Mouse (Mus musculus): ENCODE measurements around the gene Ptprn2. TPM values are rescaled to one million over a fixed set of nuclear protein-coding genes. Genes with fewer than 3 reads are reported as not detected.

The Ptprn2 gene
- total RNA-seq, 2 experiments from 2014 or later, result 13.1 to 17.2 TPM

- DNase-seq, result no peak
These were observed 156.0 kb downstream of the Ptprn2 start for GRCm38 (mm10) chr12:116641339-116642190.

GRCm38 (mm10) chr12:116642191-116642549 lies 156.7 kb downstream of the Ptprn2 start:
- DNase-seq, result no peak

- no peak for DNase-seq
These were observed 161.3 kb downstream of the Ptprn2 start for GRCm38 (mm10) chr12:116646771-116647170.

GRCm38 (mm10) chr12:116648584-116649206 lies 163.2 kb downstream of the Ptprn2 start:
- DNase-seq, result peak; percentile 68

- no peak for DNase-seq
These were observed 168.2 kb downstream of the Ptprn2 start for GRCm38 (mm10) chr12:116653684-116654083.

- DNase-seq, result no peak
These were observed 174.6 kb downstream of the Ptprn2 start for GRCm38 (mm10) chr12:116660076-116660475.

GRCm38 (mm10) chr12:116661018-116661417 lies 175.5 kb downstream of the Ptprn2 start:
- DNase-seq, result no peak

- DNase-seq, result no peak
These were observed 192.2 kb downstream of the Ptprn2 start for GRCm38 (mm10) chr12:116677701-116678100.

GRCm38 (mm10) chr12:116689832-116690231 lies 204.3 kb downstream of the Ptprn2 start:
- DNase-seq, result no peak

- DNase-seq, result no peak
These were observed 224.0 kb downstream of the Ptprn2 start for GRCm38 (mm10) chr12:116709535-116709934.

- DNase-seq, result no peak
These were observed 225.2 kb downstream of the Ptprn2 start for GRCm38 (mm10) chr12:116710716-116711115.

- DNase-seq, result no peak
These were observed 225.6 kb downstream of the Ptprn2 start for GRCm38 (mm10) chr12:116711133-116711532.

GRCm38 (mm10) chr12:116713096-116713495 lies 227.6 kb downstream of the Ptprn2 start:
- no peak for DNase-seq

- DNase-seq, result no peak
These were observed 235.5 kb downstream of the Ptprn2 start for GRCm38 (mm10) chr12:116721062-116721461.

GRCm38 (mm10) chr12:116740141-116740540 lies 254.6 kb downstream of the Ptprn2 start:
- no peak for DNase-seq

- DNase-seq, result no peak
These were observed 255.8 kb downstream of the Ptprn2 start for GRCm38 (mm10) chr12:116741300-116741699.

GRCm38 (mm10) chr12:116746401-116746800 lies 260.9 kb downstream of the Ptprn2 start:
- no peak for DNase-seq

- no peak for DNase-seq
These were observed 267.3 kb downstream of the Ptprn2 start for GRCm38 (mm10) chr12:116752784-116753183.

- DNase-seq, result no peak
These were observed 278.4 kb downstream of the Ptprn2 start for GRCm38 (mm10) chr12:116763961-116764360.

GRCm38 (mm10) chr12:116770911-116771310 lies 285.4 kb downstream of the Ptprn2 start:
- DNase-seq, result no peak

- DNase-seq, result no peak
These were observed 286.0 kb downstream of the Ptprn2 start for GRCm38 (mm10) chr12:116771493-116771892.

- peak; percentile 41 for DNase-seq
These were observed 286.6 kb downstream of the Ptprn2 start for GRCm38 (mm10) chr12:116772081-116772566.

- no peak for DNase-seq
These were observed 287.8 kb downstream of the Ptprn2 start for GRCm38 (mm10) chr12:116773344-116773743.

- no peak for DNase-seq
These were observed 290.9 kb downstream of the Ptprn2 start for GRCm38 (mm10) chr12:116776447-116776846.

All from adrenal gland, postnatal 10 days (tissue).